9 mouse cellular contexts compared by ENCODE assay signal in genomic region chr12:113041481-113042439, GRCm38 (mm10). TPM values are rescaled to one million over a fixed set of nuclear protein-coding genes. Genes with fewer than 3 reads are reported as not detected.
DNase-seq lines count a peak whose midpoint lies in the region; ATAC-seq and TF ChIP-seq lines count a peak whose summit lies in the region.
"Had no signal": no experiment of that assay in that cellular context is flagged by ENCODE, and none has a peak within 500 bp of the region (broad histone marks: within the 10 kb centered on the region; RNA-seq: fewer than 3 reads in every experiment).

No protein-coding gene starts in this region.

- no peak overlapping the region for H3K4me3 ChIP-seq in hindbrain, postnatal 0 days (ENCODE audit: low read length)
- H3K4me3 ChIP-seq in midbrain, postnatal 0 days (ENCODE audit: low read depth, low read length): no peak overlapping the region

- H3K4me2 ChIP-seq in hindbrain, postnatal 0 days (ENCODE audit: low read depth, low read length): peak overlapping the region; percentile 25
- peak overlapping the region; percentile 26; the same call in 1 of the 2 replicates for H3K4me2 ChIP-seq in midbrain, postnatal 0 days (ENCODE audit: low read depth, low read length, poor library complexity, severe bottlenecking)

- no peak for TF ChIP-seq CTCF in hindbrain, postnatal 0 days (IDR thresholded peaks at IDR 0.05; ENCODE audit: low read depth)
- TF ChIP-seq CTCF in midbrain, postnatal 0 days (IDR thresholded peaks at IDR 0.05): no peak

- ATAC-seq in hindbrain, postnatal 0 days: peak; percentile 93
- peak; percentile 86 for ATAC-seq in midbrain, postnatal 0 days (ENCODE audit: low FRiP score)

- peak overlapping the region; percentile 74 for H3K27ac ChIP-seq in hindbrain, postnatal 0 days
- peak overlapping the region; percentile 72 for H3K27ac ChIP-seq in midbrain, postnatal 0 days (ENCODE audit: low read depth, low read length)

- no peaks in the 10 kb centered on the region for H3K27me3 ChIP-seq in hindbrain, postnatal 0 days (ENCODE audit: insufficient read depth, low read length)
- H3K27me3 ChIP-seq in midbrain, postnatal 0 days (ENCODE audit: insufficient read depth, low read length): no peaks in the 10 kb centered on the region

- H3K9me3 ChIP-seq in hindbrain, postnatal 0 days (ENCODE audit: low read length): no peaks in the 10 kb centered on the region
- no peaks in the 10 kb centered on the region for H3K9me3 ChIP-seq in midbrain, postnatal 0 days (ENCODE audit: low read length)

- 36% methylated on average over 15 of the region's 15 CpGs for WGBS in hindbrain, postnatal 0 days
- 48% methylated on average over 15 of the region's 15 CpGs for WGBS in midbrain, postnatal 0 days

- H3K9ac ChIP-seq in hindbrain, postnatal 0 days (replicated peaks; ENCODE audit: low read length): 0 out of 2 replicates have a peak overlapping the region, but pooled peaks have one; percentile 21
- H3K9ac ChIP-seq in midbrain, postnatal 0 days (replicated peaks; ENCODE audit: low read length, poor library complexity, severe bottlenecking): no peak overlapping the region

- intact Hi-C loops in left cerebral cortex, postnatal 10 days (cut with DNase I): no loop called here

- peak; percentile 25 for DNase-seq in adrenal gland, postnatal 10 days
- DNase-seq in adrenal gland, postnatal 4 days (ENCODE audit: low spot score in 2 of 2): no peak
- DNase-seq in CD4-positive helper T cell, adult 2 months (ENCODE audit: low read depth, low spot score): peak; percentile 27
- peak; percentile 24 for DNase-seq in embryo, embryonic 11 days
- DNase-seq in hindbrain, postnatal 0 days (ENCODE audit: low spot score): peak; percentile 91
- DNase-seq in left cerebral cortex, postnatal 10 days (ENCODE audit: extremely low spot score in 1 of 2, low spot score in 2 of 2): peak; percentile 55 to 66
- DNase-seq in midbrain, postnatal 0 days (ENCODE audit: low spot score): peak; percentile 92
- DNase-seq in urinary bladder, adult 2 months (ENCODE audit: low spot score): no peak

- no peaks in the 10 kb centered on the region for H3K36me3 ChIP-seq in hindbrain, postnatal 0 days (ENCODE audit: insufficient read depth, low read length)
- H3K36me3 ChIP-seq in midbrain, postnatal 0 days (ENCODE audit: insufficient read depth, low read length): 0 out of 2 replicates have a peak, but pooled peaks cover 7% of the 10 kb centered on the region

- peaks cover 17% of the 10 kb centered on the region for H3K4me1 ChIP-seq in hindbrain, postnatal 0 days (ENCODE audit: insufficient read depth, low read length)
- H3K4me1 ChIP-seq in midbrain, postnatal 0 days (ENCODE audit: insufficient read depth, low read length): peaks cover 8% of the 10 kb centered on the region

RNA-seq across cellular contexts. Expression of gene Pacs2, which starts 27.5 kb away (rescaled TPM):
- total RNA-seq in adrenal gland, postnatal 10 days (2021): 10 to 100 TPM; 30.3 to 37.1 TPM
- total RNA-seq in adrenal gland, postnatal 4 days (2021): 10 to 100 TPM; 46.0 to 50.4 TPM
- total RNA-seq in hindbrain, postnatal 0 days (2014; rRNA removed): 111 and 125 TPM in 2 replicates
- polyA plus RNA-seq in hindbrain, postnatal 0 days (2015; fragmentation: Nextera tagmentation; extraction: Ambion mirVana): 20.3 and 20.6 TPM in 2 replicates
- 100 to 1,000 TPM; 126 to 128 TPM for total RNA-seq in left cerebral cortex, postnatal 10 days (2021)
- 133 and 162 TPM in 2 replicates for total RNA-seq in midbrain, postnatal 0 days (2014; rRNA removed)
- polyA plus RNA-seq in midbrain, postnatal 0 days (2015; fragmentation: Nextera tagmentation; extraction: Ambion mirVana): 22.4 and 25.8 TPM in 2 replicates
- 38.9 and 40.9 TPM in 2 replicates for polyA plus RNA-seq in urinary bladder, adult 2 months (2012; rRNA removed)

RNA-seq across cellular contexts. Expression of gene Tex22, which starts 32.5 kb away (rescaled TPM):
- total RNA-seq in adrenal gland, postnatal 10 days (2021): not detected
- under 1 TPM; 0.73 TPM for total RNA-seq in adrenal gland, postnatal 4 days (2021)
- total RNA-seq in hindbrain, postnatal 0 days (2014; rRNA removed): 0.73 and 1.8 TPM in 2 replicates
- polyA plus RNA-seq in hindbrain, postnatal 0 days (2015; fragmentation: Nextera tagmentation; extraction: Ambion mirVana): not detected in 2 replicates
- under 1 TPM; 0.41 to 0.73 TPM for total RNA-seq in left cerebral cortex, postnatal 10 days (2021)
- total RNA-seq in midbrain, postnatal 0 days (2014; rRNA removed): 0.85 and 2.2 TPM in 2 replicates
- 0.15 TPM in 1 of 2 replicates, not detected in the other for polyA plus RNA-seq in midbrain, postnatal 0 days (2015; fragmentation: Nextera tagmentation; extraction: Ambion mirVana)
- not detected in 2 replicates for polyA plus RNA-seq in urinary bladder, adult 2 months (2012; rRNA removed)
- polyA plus RNA-seq: embryonic facial prominence, embryonic 11.5 days had no signal

RNA-seq across cellular contexts. Expression of gene Brf1, which starts 41.3 kb away (rescaled TPM):
- 10 to 100 TPM; 40.1 to 55.3 TPM for total RNA-seq in adrenal gland, postnatal 10 days (2021)
- total RNA-seq in adrenal gland, postnatal 4 days (2021): 10 to 100 TPM; 81.9 to 82.9 TPM
- 29.4 and 32.9 TPM in 2 replicates for total RNA-seq in hindbrain, postnatal 0 days (2014; rRNA removed)
- 39.0 and 40.8 TPM in 2 replicates for polyA plus RNA-seq in hindbrain, postnatal 0 days (2015; fragmentation: Nextera tagmentation; extraction: Ambion mirVana)
- 10 to 100 TPM; 53.8 to 54.2 TPM for total RNA-seq in left cerebral cortex, postnatal 10 days (2021)
- total RNA-seq in midbrain, postnatal 0 days (2014; rRNA removed): 42.1 and 51.3 TPM in 2 replicates
- polyA plus RNA-seq in midbrain, postnatal 0 days (2015; fragmentation: Nextera tagmentation; extraction: Ambion mirVana): 34.9 and 39.0 TPM in 2 replicates
- 69.1 and 82.7 TPM in 2 replicates for polyA plus RNA-seq in urinary bladder, adult 2 months (2012; rRNA removed)

RNA-seq across cellular contexts. Expression of gene Mta1, which starts 56.3 kb away (rescaled TPM):
- 10 to 100 TPM; 78.1 to 85.9 TPM for total RNA-seq in adrenal gland, postnatal 10 days (2021)
- total RNA-seq in adrenal gland, postnatal 4 days (2021): 100 to 1,000 TPM; 129 to 138 TPM
- total RNA-seq in hindbrain, postnatal 0 days (2014; rRNA removed): 57.6 and 65.0 TPM in 2 replicates
- 13.1 and 13.5 TPM in 2 replicates for polyA plus RNA-seq in hindbrain, postnatal 0 days (2015; fragmentation: Nextera tagmentation; extraction: Ambion mirVana)
- 10 to 100 TPM; 87.1 to 89.1 TPM for total RNA-seq in left cerebral cortex, postnatal 10 days (2021)
- 48.3 and 55.2 TPM in 2 replicates for total RNA-seq in midbrain, postnatal 0 days (2014; rRNA removed)
- polyA plus RNA-seq in midbrain, postnatal 0 days (2015; fragmentation: Nextera tagmentation; extraction: Ambion mirVana): 15.3 and 16.8 TPM in 2 replicates
- polyA plus RNA-seq in urinary bladder, adult 2 months (2012; rRNA removed): 43.1 and 55.5 TPM in 2 replicates

Comparison
In these comparisons a context has a peak if more than half of its experiments do, and no peak if none do; other contexts are left out.
1. DNase-seq: peak in adrenal gland, postnatal 10 days (single experiment), CD4-positive helper T cell, adult 2 months (single experiment), embryo, embryonic 11 days (single experiment), hindbrain, postnatal 0 days (single experiment), left cerebral cortex, postnatal 10 days (2 of 2) and midbrain, postnatal 0 days (single experiment); none in adrenal gland, postnatal 4 days (0 of 2) and urinary bladder, adult 2 months (single experiment).